Mouse (Mus musculus) cerebellum, adult 2 months (tissue): Measurements from ENCODE around the gene Alox5ap.

Experiments used
- CTCF ChIP-seq: fragments of 200-500 bp; IDR thresholded peaks from 2 replicates; pipeline ENCODE4 v1.5.1; 2011; ENCODE audit warnings: low read depth, mild to moderate bottlenecking, control low read depth, low read length, moderate library complexity, borderline replicate concordance; ENCODE audit not compliant: insufficient read depth
- POLR2A ChIP-seq: fragments of 200-500 bp; IDR thresholded peaks from 2 replicates; pipeline ENCODE4 v1.6.1; 2011; ENCODE audit warnings: low read length, control low read depth, borderline replicate concordance; ENCODE audit not compliant: insufficient read depth

- TF ChIP-seq CTCF (no peak), POLR2A (no peak)
Observed at GRCm38 (mm10) chr5:149261449-149261848, 3.1 kb upstream of the Alox5ap start.
